Mouse (Mus musculus) liver, postnatal 0 days (tissue): ENCODE results near the gene Tnrc6a. TPM values are rescaled to one million over a fixed set of nuclear protein-coding genes. Genes with fewer than 3 reads are reported as not detected.
A peak's percentile ranks its signal among the peaks of the same experiment; 100 is the strongest.

Experiments
- ATAC-seq: fragments of 200-750 bp; cut with Nextera tagmentation; 2 replicates; pipeline ENCODE4 v1.8.0; 2017; ENCODE audit warnings: mild to moderate bottlenecking, moderate library complexity
- DNase-seq: peaks from one replicate; pipeline ENCODE4 v3.0.0-alpha.2; 2016
- H3K27ac ChIP-seq: fragments of 300-500 bp; sonication (generic); 2 replicates; pipeline ENCODE4 v1.5.1; 2014; ENCODE audit warnings: antibody characterized with exemption, moderate library complexity, mild to moderate bottlenecking, low read depth
- H3K27me3 ChIP-seq: fragments of 300-500 bp; sonication (generic); 2 replicates; pipeline ENCODE4 v1.6.1; 2014; ENCODE audit warnings: low read length, control low read depth, mixed read lengths; ENCODE audit not compliant: insufficient read depth
- H3K36me3 ChIP-seq: fragments of 300-500 bp; sonication (generic); replicated peaks from 2 replicates; pipeline ENCODE4 v1.6.1; 2014; ENCODE audit warnings: mild to moderate bottlenecking, control low read depth, low read length, moderate library complexity, mixed read lengths; ENCODE audit not compliant: insufficient read depth
- H3K4me1 ChIP-seq: fragments of 300-500 bp; sonication (generic); 2 replicates; pipeline ENCODE4 v1.6.1; 2014; ENCODE audit warnings: antibody characterized with exemption, mild to moderate bottlenecking, control low read depth; ENCODE audit not compliant: insufficient read depth
- H3K4me2 ChIP-seq: fragments of 300-500 bp; sonication (generic); 2 replicates; pipeline ENCODE4 v1.6.1; 2014; ENCODE audit warnings: low read depth, mild to moderate bottlenecking, low read length, moderate library complexity, mixed read lengths
- H3K4me3 ChIP-seq: fragments of 300-500 bp; sonication (generic); 2 replicates; pipeline ENCODE4 v1.5.1; 2014; ENCODE audit warnings: low read depth, low read length
- H3K9ac ChIP-seq: fragments of 300-500 bp; sonication (generic); replicated peaks from 2 replicates; pipeline ENCODE4 v1.6.1; 2014; ENCODE audit warnings: mild to moderate bottlenecking, moderate library complexity
- H3K9me3 ChIP-seq: fragments of 300-500 bp; sonication (generic); 2 replicates; pipeline ENCODE4 v1.6.1; 2016; ENCODE audit warnings: mild to moderate bottlenecking, control low read depth, low read length, mixed read lengths
- CTCF ChIP-seq: sonication (generic); IDR thresholded peaks from 2 replicates; pipeline ENCODE4 v1.5.1; 2016; ENCODE audit warnings: antibody characterized with exemption, low read depth
- EP300 ChIP-seq: IDR thresholded peaks from 2 replicates; pipeline ENCODE4 v1.6.1; 2016; ENCODE audit warnings: antibody characterized with exemption, low read depth, mild to moderate bottlenecking
- WGBS: fragments of 180-500 bp; shearing (Covaris S2); extraction: QIAGEN DNeasy Blood & Tissue Kit; methylation state at CpG from one replicate; pipeline ENCODE4 v1.1.7; 2014; ENCODE audit not compliant: insufficient replicate concordance; 5-methylcytosine and 5-hydroxymethylcytosine counted together
- polyA plus RNA-seq: library from polyadenylated mRNA; unstranded; fragments of >200 nt; fragmentation: Nextera tagmentation; extraction: Ambion mirVana; gene quantifications from 2 replicates; pipeline ENCODE4 v1.2.1, GENCODE M21; 2015

Tnrc6a gene
- polyA plus RNA-seq, 1 experiment from 2014 or later = 26.8 TPM

GRCm38 (mm10) chr7:123108058-123109055 is 15.3 kb upstream of the Tnrc6a start:
- no peak overlapping the region for H3K4me2 ChIP-seq
- no peak overlapping the region for H3K9ac ChIP-seq
- TF ChIP-seq EP300 (no peak), CTCF (no peak)
- ATAC-seq = peak; percentile 88
- no peaks in the 10 kb centered on the region for H3K36me3 ChIP-seq
- no peak for DNase-seq
- no peak overlapping the region for H3K27ac ChIP-seq
- no peaks in the 10 kb centered on the region for H3K27me3 ChIP-seq
- H3K4me3 ChIP-seq = no peak overlapping the region
- no peaks in the 10 kb centered on the region for H3K9me3 ChIP-seq
- H3K4me1 ChIP-seq = 0 out of 2 replicates have a peak, but pooled peaks cover 4% of the 10 kb centered on the region
- 40% methylated on average over 13 of the region's 13 CpGs for WGBS

- Histone ChIP-seq H3K27me3 (no peaks in the 10 kb centered on the region), H3K36me3 (no peaks in the 10 kb centered on the region), H3K9me3 (no peaks in the 10 kb centered on the region), H3K9ac (no peak overlapping the region), H3K4me1 (0 out of 2 replicates have a peak, but pooled peaks cover 4% of the 10 kb centered on the region), H3K4me2 (no peak overlapping the region), H3K27ac (no peak overlapping the region), H3K4me3 (no peak overlapping the region)
- 72% methylated on average over 7 of the region's 7 CpGs for WGBS
- no peak for DNase-seq
- no peak for ATAC-seq
- TF ChIP-seq EP300 = no peak
- no peak for TF ChIP-seq CTCF
Observed at GRCm38 (mm10) chr7:123109361-123110000, 14.2 kb upstream of the Tnrc6a start.

GRCm38 (mm10) chr7:123110135-123110534 is 13.6 kb upstream of the Tnrc6a start:
- Histone ChIP-seq H3K4me1 (0 out of 2 replicates have a peak, but pooled peaks cover 4% of the 10 kb centered on the region), H3K9me3 (no peaks in the 10 kb centered on the region), H3K27me3 (no peaks in the 10 kb centered on the region), H3K4me3 (no peak overlapping the region), H3K36me3 (no peaks in the 10 kb centered on the region), H3K9ac (no peak overlapping the region), H3K4me2 (no peak overlapping the region), H3K27ac (no peak overlapping the region)
- DNase-seq (no peak), ATAC-seq (peak; percentile 44)
- WGBS = 49% methylated on average over 3 of the region's 3 CpGs
- no peak for TF ChIP-seq CTCF
- TF ChIP-seq EP300 = no peak

GRCm38 (mm10) chr7:123113590-123113989 is 10.1 kb upstream of the Tnrc6a start:
- no peak overlapping the region for H3K9ac ChIP-seq
- no peak overlapping the region for H3K27ac ChIP-seq
- no peaks in the 10 kb centered on the region for H3K36me3 ChIP-seq
- 0 out of 2 replicates have a peak, but pooled peaks cover 3% of the 10 kb centered on the region for H3K4me1 ChIP-seq
- no peak overlapping the region for H3K4me2 ChIP-seq
- TF ChIP-seq CTCF = no peak
- TF ChIP-seq EP300 = no peak
- ATAC-seq (no peak), DNase-seq (no peak)
- H3K27me3 ChIP-seq = no peaks in the 10 kb centered on the region
- WGBS = 82% methylated on average over 6 of the region's 6 CpGs
- no peaks in the 10 kb centered on the region for H3K9me3 ChIP-seq
- no peak overlapping the region for H3K4me3 ChIP-seq

GRCm38 (mm10) chr7:123116799-123117198 is 6.9 kb upstream of the Tnrc6a start:
- ATAC-seq (peak; percentile 50), DNase-seq (no peak)
- Histone ChIP-seq H3K27ac (no peak overlapping the region), H3K9me3 (no peaks in the 10 kb centered on the region), H3K4me3 (no peak overlapping the region), H3K4me2 (no peak overlapping the region), H3K36me3 (no peaks in the 10 kb centered on the region), H3K9ac (no peak overlapping the region), H3K4me1 (no peaks in the 10 kb centered on the region), H3K27me3 (no peaks in the 10 kb centered on the region)
- TF ChIP-seq CTCF (no peak), EP300 (0 out of 2 replicates have a peak, but pooled peaks have one; percentile 50)
- 36% methylated on average over 12 of the region's 12 CpGs for WGBS

GRCm38 (mm10) chr7:123117209-123117608 is 6.5 kb upstream of the Tnrc6a start:
- Histone ChIP-seq H3K9me3 (no peaks in the 10 kb centered on the region), H3K4me1 (no peaks in the 10 kb centered on the region), H3K9ac (no peak overlapping the region), H3K36me3 (no peaks in the 10 kb centered on the region), H3K27me3 (no peaks in the 10 kb centered on the region), H3K4me2 (no peak overlapping the region), H3K27ac (no peak overlapping the region), H3K4me3 (no peak overlapping the region)
- ATAC-seq = peak; percentile 74
- 56% methylated on average over 4 of the region's 4 CpGs for WGBS
- no peak for DNase-seq
- TF ChIP-seq CTCF = no peak
- no peak for TF ChIP-seq EP300
